Mouse (Mus musculus) heart, adult 2 months (tissue): ENCODE measurements at regions not wholly inside any gene's neighbourhood (a gene's known extent, or its start where the extent isn't known, plus 50 kb on each side); places are given as distances from the start of the nearest gene placed in this dataset.

Experiments used
- CTCF ChIP-seq: fragments of 200-600 bp; IDR thresholded peaks from 2 replicates; pipeline ENCODE4 v1.8.1; 2022; ENCODE audit warnings: antibody characterized with exemption, mild to moderate bottlenecking, moderate library complexity
- POLR2A ChIP-seq: fragments of 200-500 bp; IDR thresholded peaks from 2 replicates; pipeline ENCODE4 v1.6.1; 2011; ENCODE audit warnings: mild to moderate bottlenecking, low read depth, low read length, control low read depth; ENCODE audit not compliant: insufficient read depth

DNA sequence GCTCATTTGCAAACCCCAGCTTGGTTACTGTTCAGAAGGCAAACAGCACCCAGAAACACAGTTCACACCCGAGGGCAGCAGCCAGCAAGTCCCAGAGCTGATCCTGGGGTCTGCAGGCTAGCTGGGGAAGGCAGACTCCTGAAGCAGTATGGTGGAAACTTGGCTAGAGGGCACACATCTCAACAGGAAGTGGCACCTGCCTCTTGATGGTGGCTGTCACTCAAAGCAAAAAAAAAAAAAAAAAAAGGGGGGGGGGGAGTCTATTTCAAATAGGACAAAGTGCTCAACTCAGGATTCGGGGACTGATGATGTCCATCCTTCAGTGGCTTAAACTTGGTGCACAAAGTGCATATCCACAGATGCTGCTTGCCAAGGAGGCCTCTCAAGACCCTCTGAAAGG, 61.2 kb upstream of the Arntl start:
- TF ChIP-seq POLR2A (no peak), CTCF (no peak)
